Mouse (Mus musculus) testis, adult 2 months (tissue): Measurements from ENCODE around the gene Rnaseh2b. TPM values are rescaled to one million over a fixed set of nuclear protein-coding genes. Genes with fewer than 3 reads are reported as not detected.

ENCODE experiments used
- H3K27ac ChIP-seq: fragments of 200-500 bp; 2 replicates; pipeline ENCODE4 v1.5.1; 2012; ENCODE audit warnings: low read depth, low read length; ENCODE audit not compliant: control insufficient read depth, insufficient read depth
- H3K27me3 ChIP-seq: fragments of 200-500 bp; 2 replicates; pipeline ENCODE4 v1.6.1; 2012; ENCODE audit warnings: mild to moderate bottlenecking, low read length, moderate library complexity; ENCODE audit not compliant: control insufficient read depth, insufficient read depth
- H3K36me3 ChIP-seq: fragments of 200-500 bp; 2 replicates; pipeline ENCODE4 v1.6.1; 2012; ENCODE audit warnings: mild to moderate bottlenecking, low read length; ENCODE audit not compliant: control insufficient read depth, insufficient read depth
- H3K4me1 ChIP-seq: fragments of 200-500 bp; 2 replicates; pipeline ENCODE4 v1.6.1; 2012; ENCODE audit warnings: low read length; ENCODE audit not compliant: control insufficient read depth, insufficient read depth
- H3K4me3 ChIP-seq: fragments of 200-500 bp; 2 replicates; pipeline ENCODE4 v1.5.1; 2012; ENCODE audit warnings: low read depth, mild to moderate bottlenecking, low read length, moderate library complexity, mixed read lengths; ENCODE audit not compliant: control insufficient read depth
- CTCF ChIP-seq: fragments of 200-500 bp; IDR thresholded peaks from 2 replicates; pipeline ENCODE4 v1.5.1; 2012; ENCODE audit warnings: low read depth, mild to moderate bottlenecking, inconsistent platforms, low read length, moderate library complexity; ENCODE audit not compliant: control insufficient read depth, insufficient read depth, insufficient replicate concordance
- POLR2A ChIP-seq: fragments of 200-500 bp; IDR thresholded peaks from 2 replicates; pipeline ENCODE4 v1.6.1; 2012; ENCODE audit warnings: low read depth, mild to moderate bottlenecking, inconsistent platforms, low read length, moderate library complexity; ENCODE audit not compliant: control insufficient read depth
- polyA plus RNA-seq: library from polyadenylated mRNA; depleted of rRNA; stranded (reverse); fragments of >200 nt; gene quantifications from 2 replicates; pipeline ENCODE4 v1.2.3, GENCODE M21; 2012

Gene Rnaseh2b
- polyA plus RNA-seq, 1 experiment: 1.4 TPM

DNA sequence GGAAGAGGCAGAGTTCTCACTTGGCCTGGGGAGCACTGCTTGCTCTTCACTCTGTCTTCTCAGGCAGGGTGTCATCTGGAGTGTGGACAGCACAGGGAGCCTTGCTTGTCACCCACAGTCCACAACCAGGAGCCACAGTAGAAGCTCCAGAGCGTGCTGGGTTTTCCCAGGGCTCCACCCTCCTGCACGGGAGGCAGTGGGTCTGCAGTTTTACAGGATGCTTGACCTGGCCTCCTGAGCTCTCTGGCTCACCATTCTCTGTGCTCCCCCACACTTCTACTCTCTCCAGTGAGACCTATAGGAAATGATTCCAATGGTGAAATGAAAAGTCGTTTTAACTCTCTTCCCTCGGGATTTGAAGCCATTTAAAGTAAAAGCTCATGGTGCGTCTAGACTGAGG, 57.4 kb downstream of the Rnaseh2b start:
- Histone ChIP-seq H3K4me3 (no peak overlapping the region), H3K27me3 (no peaks in the 10 kb centered on the region), H3K27ac (no peak overlapping the region), H3K4me1 (no peaks in the 10 kb centered on the region), H3K36me3 (no peaks in the 10 kb centered on the region)
- TF ChIP-seq POLR2A (no peak), CTCF (no peak)

GRCm38 (mm10) chr14:62350186-62350585, 57.8 kb downstream of the Rnaseh2b start:
- TF ChIP-seq POLR2A: no peak
- no peak for TF ChIP-seq CTCF
- H3K36me3 ChIP-seq: no peaks in the 10 kb centered on the region
- H3K27ac ChIP-seq: no peak overlapping the region
- H3K4me3 ChIP-seq: no peak overlapping the region
- no peaks in the 10 kb centered on the region for H3K4me1 ChIP-seq
- H3K27me3 ChIP-seq: no peaks in the 10 kb centered on the region

- Histone ChIP-seq H3K4me3 (no peak overlapping the region), H3K36me3 (no peaks in the 10 kb centered on the region), H3K27ac (no peak overlapping the region), H3K4me1 (no peaks in the 10 kb centered on the region), H3K27me3 (no peaks in the 10 kb centered on the region)
- no peak for TF ChIP-seq CTCF
- TF ChIP-seq POLR2A: no peak
Measured at GRCm38 (mm10) chr14:62350890-62351289, 58.5 kb downstream of the Rnaseh2b start.

- no peaks in the 10 kb centered on the region for H3K27me3 ChIP-seq
- H3K4me3 ChIP-seq: no peak overlapping the region
- H3K4me1 ChIP-seq: no peaks in the 10 kb centered on the region
- H3K36me3 ChIP-seq: no peaks in the 10 kb centered on the region
- no peak for TF ChIP-seq CTCF
- TF ChIP-seq POLR2A: no peak
- no peak overlapping the region for H3K27ac ChIP-seq
Measured at GRCm38 (mm10) chr14:62353372-62353771, 61.0 kb downstream of the Rnaseh2b start.

DNA sequence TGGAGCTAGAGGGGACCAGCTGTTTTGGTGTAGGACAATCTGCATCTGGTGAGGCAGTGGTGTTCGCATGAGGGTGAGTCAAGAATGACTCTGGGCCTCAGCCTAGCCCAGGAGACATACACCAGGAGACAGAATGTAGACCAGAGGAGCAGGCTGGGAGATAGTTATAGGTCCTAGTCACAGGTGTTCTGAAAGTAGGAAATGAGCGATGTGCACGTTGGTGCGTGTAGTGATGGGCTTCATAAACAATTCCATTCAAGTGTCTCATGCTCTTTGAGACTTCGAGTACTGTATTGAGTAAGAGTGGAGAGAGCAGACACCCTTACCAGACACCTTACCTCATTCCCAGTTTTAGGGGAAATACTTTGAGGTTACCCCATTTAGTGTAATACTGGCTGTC, 61.4 kb downstream of the Rnaseh2b start:
- TF ChIP-seq POLR2A (no peak), CTCF (no peak)
- Histone ChIP-seq H3K27me3 (no peaks in the 10 kb centered on the region), H3K4me3 (no peak overlapping the region), H3K4me1 (no peaks in the 10 kb centered on the region), H3K27ac (no peak overlapping the region), H3K36me3 (no peaks in the 10 kb centered on the region)

GRCm38 (mm10) chr14:62355201-62355600, 62.8 kb downstream of the Rnaseh2b start:
- no peak overlapping the region for H3K4me3 ChIP-seq
- no peaks in the 10 kb centered on the region for H3K27me3 ChIP-seq
- no peaks in the 10 kb centered on the region for H3K36me3 ChIP-seq
- no peak for TF ChIP-seq CTCF
- no peak for TF ChIP-seq POLR2A
- H3K4me1 ChIP-seq: no peaks in the 10 kb centered on the region
- H3K27ac ChIP-seq: no peak overlapping the region

- TF ChIP-seq CTCF: no peak
- TF ChIP-seq POLR2A: no peak
- Histone ChIP-seq H3K36me3 (no peaks in the 10 kb centered on the region), H3K27ac (no peak overlapping the region), H3K4me3 (no peak overlapping the region), H3K27me3 (no peaks in the 10 kb centered on the region), H3K4me1 (peaks cover 2% of the 10 kb centered on the region; the same call in 1 of the 2 replicates)
Measured at GRCm38 (mm10) chr14:62361263-62361980, 69.0 kb downstream of the Rnaseh2b start.

DNA sequence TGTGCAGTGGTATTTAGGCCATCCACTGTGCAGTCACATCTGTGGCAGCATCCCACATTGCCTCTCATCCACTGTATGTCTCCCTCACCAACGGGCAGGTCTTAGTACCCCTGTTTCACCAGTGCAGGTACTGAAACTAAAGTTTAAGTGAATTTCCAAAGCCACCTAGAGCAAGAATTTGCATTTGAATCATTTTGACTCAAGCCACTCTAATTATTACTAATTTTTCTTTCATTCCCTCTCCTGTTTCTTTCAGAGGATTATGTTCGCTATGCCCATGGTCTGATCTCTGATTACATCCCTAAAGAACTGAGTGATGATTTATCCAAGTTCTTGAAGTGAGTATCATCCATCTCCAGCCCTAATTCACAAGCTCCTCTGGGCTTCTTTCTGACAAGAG, 71.4 kb downstream of the Rnaseh2b start:
- Histone ChIP-seq H3K36me3 (no peaks in the 10 kb centered on the region), H3K27me3 (no peaks in the 10 kb centered on the region), H3K27ac (no peak overlapping the region), H3K4me1 (peaks cover 2% of the 10 kb centered on the region; the same call in 1 of the 2 replicates), H3K4me3 (no peak overlapping the region)
- TF ChIP-seq CTCF: no peak
- no peak for TF ChIP-seq POLR2A
